Mouse (Mus musculus) left cerebral cortex, adult 18-20 months (tissue): ENCODE results near the gene Tlr2. TPM values are rescaled to one million over a fixed set of nuclear protein-coding genes. Genes with fewer than 3 reads are reported as not detected.
"Not testable (repeated sequence)": the region's sequence is repeated elsewhere in the genome, so short reads cannot be mapped to it uniquely, and the experiment has no call there.

ENCODE experiments used
- DNase-seq, 2 experiments: peaks; one replicate each; pipeline ENCODE4 v3.0.0; 2021 to 2022; ENCODE audit warnings: low spot score in 2 of 2, mixed read lengths in 1 of 2
- long read RNA-seq, 2 experiments: library from polyadenylated mRNA; stranded (forward); transcript quantifications; one replicate each; pipeline ENCODE4 v2.0.0; 2021
- total RNA-seq, 2 experiments: library from RNA; stranded (reverse); gene quantifications; 2 replicates each; pipeline ENCODE4 v1.2.3; 2021

The Tlr2 gene
- under 1 TPM; 0.77 to 0.84 TPM for total RNA-seq
- long read RNA-seq, experiment 1, partial matches to known transcripts: 0 of 1 reads
- long read RNA-seq, experiment 1, other reads (novel, unspliced or antisense): 0 of 1 reads
- long read RNA-seq, experiment 2: 0 reads

GRCm38 (mm10) chr3:83841095-83841850 is at the start of gene Tlr2:
TSS of gene Tlr2 (minus strand) at chr3:83841767.
- DNase-seq: peak in 1 of 2 experiments; percentile 23

DNA sequence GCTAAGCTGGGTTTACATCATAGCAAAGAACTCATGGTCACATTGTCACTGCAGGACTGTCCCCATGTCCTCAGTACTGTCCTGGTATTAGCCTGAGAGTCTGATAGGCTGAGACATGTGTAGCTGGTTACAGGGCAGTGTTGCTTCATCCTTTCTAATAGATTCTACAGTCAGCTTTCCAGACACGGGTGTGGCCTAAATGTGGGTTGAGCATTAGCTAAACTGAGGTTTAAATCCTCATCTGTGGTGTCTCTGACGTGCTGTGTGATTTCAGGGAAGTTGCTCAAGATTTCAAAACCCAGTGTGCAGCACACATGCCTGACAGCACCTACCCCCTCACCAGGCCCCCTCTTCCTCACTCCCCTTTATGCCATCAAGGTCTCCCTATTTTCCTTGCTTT is 43.6 kb upstream of the Tlr2 start:
- no peak for DNase-seq

- not testable (repeated sequence) for DNase-seq
These were observed 37.9 kb upstream of the Tlr2 start for GRCm38 (mm10) chr3:83879261-83880050.

DNA sequence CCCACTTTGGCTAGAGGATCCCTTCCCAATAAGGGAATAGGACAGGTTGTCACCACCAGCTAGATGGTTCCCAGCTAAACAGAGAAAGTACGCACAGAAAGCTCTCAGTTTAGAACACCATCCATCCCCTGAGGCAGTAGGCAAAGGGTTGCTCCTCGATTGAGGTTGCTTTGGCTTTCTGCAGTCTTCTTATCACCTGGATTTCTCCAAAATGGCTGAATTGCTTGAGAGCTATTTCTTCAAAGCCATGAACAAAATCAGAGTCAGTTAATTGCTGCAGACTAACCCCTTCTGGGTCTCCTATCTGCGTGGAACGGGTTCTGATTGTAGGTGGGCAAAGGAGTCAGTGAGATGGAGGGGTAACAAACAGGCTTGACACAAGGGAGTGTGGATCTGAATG is 37.2 kb upstream of the Tlr2 start:
- DNase-seq: no peak

DNA sequence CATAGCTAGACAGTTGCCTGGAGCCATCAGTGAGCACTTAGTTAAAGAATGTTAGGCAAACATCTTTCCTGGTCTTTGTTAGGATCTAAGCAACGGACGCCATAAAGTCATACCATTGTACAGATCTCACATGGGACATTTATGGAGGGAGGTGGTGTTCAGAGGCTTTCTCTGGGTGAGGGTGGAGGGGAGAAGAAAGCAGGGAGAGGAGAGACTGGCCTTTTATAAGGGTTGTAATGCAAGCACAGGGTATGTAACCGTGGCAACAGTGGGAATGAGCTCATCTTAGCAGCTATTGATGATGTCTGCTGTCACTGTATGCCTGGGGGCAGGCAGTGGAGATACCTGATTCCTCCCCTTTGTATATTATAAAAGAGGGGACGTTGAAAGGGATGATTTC is 34.7 kb upstream of the Tlr2 start:
- no peak for DNase-seq

GRCm38 (mm10) chr3:83875078-83875477 is 33.5 kb upstream of the Tlr2 start:
- not testable (repeated sequence) for DNase-seq

DNA sequence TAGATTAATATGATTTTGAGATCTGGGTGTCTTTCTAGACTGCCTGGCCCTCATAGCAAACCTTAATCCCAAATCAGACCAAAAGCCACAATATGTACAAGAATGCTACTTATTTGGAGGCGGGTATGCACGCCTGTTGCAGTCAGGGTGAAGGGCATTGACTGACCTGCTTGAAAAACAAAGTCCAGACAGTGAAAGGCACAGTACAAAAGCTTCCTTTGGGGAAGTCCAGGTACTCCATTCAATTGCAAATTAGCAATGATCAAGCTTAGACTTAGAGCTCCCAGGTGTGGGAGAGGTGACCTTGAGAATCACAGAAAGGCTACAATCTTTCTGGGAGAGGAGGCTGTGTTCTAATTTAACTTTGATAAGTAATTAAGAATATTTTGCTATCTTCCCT is 31.3 kb upstream of the Tlr2 start:
- DNase-seq: not testable (repeated sequence)

- DNase-seq: not testable (repeated sequence)
These were observed 30.4 kb upstream of the Tlr2 start for GRCm38 (mm10) chr3:83871962-83872361.

DNA sequence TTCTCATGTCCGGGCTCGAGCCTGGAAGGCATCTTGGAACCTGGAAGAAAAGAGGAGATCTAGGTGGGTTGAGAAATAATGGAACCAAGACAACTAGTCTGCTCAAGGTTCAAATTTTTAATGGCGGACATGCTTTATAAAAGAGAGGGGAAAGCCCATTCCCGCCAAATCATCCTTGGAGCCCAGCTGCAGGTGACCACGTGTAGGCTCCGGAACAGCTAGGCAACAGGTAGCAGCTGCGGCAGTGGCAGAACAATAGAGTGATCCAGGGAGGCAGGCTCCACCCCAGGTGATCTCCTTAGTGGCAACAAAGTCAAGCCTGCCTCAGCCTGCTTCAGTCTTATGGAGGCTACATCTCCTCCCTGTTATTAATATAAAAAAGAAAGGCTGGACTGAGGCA is 30.0 kb upstream of the Tlr2 start:
- DNase-seq: not testable (repeated sequence)

DNA sequence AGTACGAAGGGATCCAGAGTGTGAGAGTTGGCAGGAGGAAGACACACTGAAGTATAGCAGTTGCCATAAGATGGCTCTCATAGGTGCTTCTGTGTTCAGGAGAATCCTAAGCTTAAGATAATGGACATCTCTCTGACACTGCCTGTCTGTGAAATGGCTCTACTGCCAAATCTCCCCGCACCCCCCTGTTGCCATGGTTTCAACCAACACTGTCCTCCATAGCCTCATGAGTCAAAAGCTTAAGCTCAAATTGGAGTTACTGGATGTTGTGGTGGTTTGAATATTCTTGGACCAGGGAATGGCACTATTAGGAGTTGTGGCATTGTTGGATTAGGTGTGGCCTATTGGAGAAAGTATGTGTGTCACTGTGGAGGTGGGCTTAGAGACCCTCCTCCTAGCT is 28.2 kb upstream of the Tlr2 start:
- DNase-seq: no peak

DNA sequence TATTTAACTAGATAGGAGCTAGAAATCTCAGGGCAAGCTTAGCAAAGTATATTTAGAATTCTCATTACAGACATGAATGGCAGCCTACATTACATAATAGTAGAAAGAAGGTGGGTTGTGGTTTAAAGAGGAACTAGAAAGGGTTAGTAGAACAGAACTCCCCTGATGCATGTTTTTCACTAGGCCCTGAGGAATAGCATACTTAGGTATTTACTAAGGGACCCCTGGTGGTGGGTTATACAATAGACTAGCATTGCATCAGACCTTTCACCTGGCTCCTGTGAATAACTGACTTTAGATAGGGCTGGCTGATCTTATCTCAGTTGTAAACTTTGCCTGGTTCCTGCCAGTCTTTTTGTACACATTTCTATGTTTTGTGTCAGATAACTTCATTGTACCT is 25.5 kb upstream of the Tlr2 start:
- not testable (repeated sequence) for DNase-seq

GRCm38 (mm10) chr3:83865216-83865615 is 23.6 kb upstream of the Tlr2 start:
- no peak for DNase-seq

DNA sequence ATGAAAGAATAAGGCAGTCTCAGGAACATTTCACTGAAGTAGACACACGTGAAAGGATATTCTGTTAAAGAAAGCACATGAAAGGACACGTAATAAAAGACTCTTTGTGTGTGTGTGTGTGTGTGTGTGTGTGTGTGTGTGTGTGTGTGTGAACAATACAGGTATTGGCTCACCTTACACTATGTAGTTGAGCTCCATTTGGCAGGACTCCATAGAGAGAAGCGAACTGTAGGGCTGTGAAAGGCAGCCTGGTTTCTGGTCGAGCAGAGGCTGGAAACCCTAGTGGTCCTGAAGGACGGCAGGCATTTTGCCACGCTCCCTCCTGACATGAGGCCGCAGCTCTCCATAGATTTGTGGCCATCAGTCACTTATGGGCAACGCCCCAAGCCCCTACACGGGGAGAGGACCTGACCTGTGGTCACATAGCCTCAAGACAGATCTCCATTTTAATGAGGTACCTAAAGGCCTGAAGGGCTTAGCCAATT is 22.5 kb upstream of the Tlr2 start:
- DNase-seq: no peak

DNA sequence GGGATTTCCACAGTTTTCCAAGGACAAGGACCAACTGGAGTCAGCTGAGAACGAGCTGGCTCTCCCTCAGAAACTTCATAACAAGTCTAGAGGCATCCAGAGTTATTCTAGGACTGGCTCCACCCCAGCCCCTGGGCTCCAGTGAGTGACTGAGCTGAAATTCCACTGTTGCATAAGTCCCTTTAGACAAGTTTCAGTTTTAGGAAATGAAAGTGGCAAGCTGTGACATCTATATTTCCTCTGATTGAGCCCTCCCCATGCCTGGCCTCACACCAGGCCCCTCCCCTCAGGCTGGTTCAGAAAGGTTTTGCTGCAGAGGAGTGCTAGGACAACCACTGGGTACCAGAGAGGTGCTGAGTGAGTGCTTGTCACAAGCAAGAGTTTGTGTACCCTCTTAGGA is 21.4 kb upstream of the Tlr2 start:
- DNase-seq: peak; percentile 40 to 56

DNA sequence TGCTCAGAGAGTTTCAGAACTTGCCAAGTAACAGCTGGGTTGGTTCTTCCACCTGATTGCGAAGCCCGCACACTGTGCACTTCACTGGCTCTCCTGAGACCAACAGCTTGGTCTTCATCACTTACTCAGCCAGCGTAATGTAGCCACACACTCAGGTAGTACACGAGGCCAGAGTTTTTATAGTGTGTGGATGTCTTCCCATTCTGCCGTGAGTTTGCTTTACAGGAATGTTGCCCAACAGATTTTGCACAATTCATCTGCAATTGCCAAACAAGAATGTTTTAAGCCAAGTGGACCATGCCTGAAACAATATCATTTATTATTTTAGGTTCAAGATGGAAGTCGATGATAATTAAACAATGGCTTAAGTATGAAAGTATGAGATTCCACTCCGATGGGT is 18.0 kb upstream of the Tlr2 start:
- DNase-seq: no peak

GRCm38 (mm10) chr3:83859071-83859470 is 17.5 kb upstream of the Tlr2 start:
- DNase-seq: no peak

GRCm38 (mm10) chr3:83857621-83858020 is 16.1 kb upstream of the Tlr2 start:
- no peak for DNase-seq

DNA sequence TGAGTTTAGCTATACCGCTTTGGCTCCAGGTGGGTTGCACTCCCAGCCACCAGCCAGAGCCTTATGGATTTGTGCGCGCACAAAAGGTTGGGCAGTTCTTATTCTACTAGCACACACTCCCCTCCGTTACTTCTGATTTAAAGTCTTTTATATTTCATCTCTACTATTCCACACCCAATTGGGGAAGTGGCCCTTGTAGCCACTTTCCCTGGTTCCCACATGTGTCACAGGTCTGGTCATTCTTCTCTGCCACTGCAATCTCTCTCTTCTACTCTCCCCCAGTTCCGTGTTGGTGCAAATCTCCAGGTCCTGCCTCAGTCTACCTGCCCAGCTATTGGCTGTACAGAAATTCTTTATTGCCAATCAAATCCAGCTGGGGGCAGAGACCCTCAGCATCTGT is 14.1 kb upstream of the Tlr2 start:
- no peak for DNase-seq

- no peak for DNase-seq
These were observed 7.8 kb upstream of the Tlr2 start for GRCm38 (mm10) chr3:83849341-83849740.

DNA sequence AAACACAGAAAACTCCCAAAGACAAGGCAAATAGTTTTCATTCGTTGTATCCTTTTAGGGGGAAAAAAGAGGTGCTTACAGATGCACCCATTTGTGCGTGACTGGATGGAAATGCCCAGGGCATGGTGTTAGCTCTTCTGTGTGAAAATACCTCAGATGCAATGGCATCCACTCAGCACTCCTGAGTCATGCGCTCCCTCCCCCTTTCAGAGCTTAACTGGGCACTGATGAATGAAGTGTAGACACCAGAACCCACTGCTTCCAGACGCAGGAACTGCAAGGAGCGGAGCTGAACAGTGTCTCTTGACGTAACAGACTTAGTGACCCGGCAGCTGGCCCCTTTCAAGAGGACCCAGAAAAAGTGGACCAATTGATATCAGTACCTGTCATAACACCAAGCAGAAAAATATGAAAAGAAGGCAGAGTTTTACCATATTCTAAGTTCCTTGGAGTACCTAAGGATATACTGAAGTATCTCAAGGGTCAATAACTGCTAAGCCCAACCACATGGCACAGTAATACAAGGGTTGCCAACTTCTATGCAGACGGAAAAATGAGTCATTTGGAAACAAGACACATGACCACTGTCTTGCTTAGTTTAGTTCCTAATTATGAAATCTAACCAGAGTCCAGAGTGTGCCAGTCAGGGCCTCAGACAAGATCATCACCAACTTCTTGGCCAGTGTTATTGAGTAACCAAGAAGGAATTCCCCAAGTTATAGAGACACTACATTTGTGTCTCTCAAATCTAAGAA is 3.4 kb upstream of the Tlr2 start:
- DNase-seq: no peak

GRCm38 (mm10) chr3:83839477-83839876 is 2.1 kb downstream of the Tlr2 start:
- DNase-seq: no peak
